Mouse (Mus musculus) myocyte (in vitro differentiated cells): ENCODE measurements at regions not wholly inside any gene's neighbourhood (a gene's known extent, or its start where the extent isn't known, plus 50 kb on each side); places are given as distances from the start of the nearest gene placed in this dataset.

Experiments used
- H3K27me3 ChIP-seq: one replicate; pipeline ENCODE4 v1.6.1; 2011; ENCODE audit not compliant: control insufficient read depth, insufficient read depth, insufficient read length
- H3K36me3 ChIP-seq: one replicate; pipeline ENCODE4 v1.6.1; 2011; ENCODE audit not compliant: control insufficient read depth, insufficient read depth
- H3K4me2 ChIP-seq: one replicate; pipeline ENCODE4 v1.6.1; 2011; ENCODE audit warnings: low read depth, control low read depth
- H3K4me3 ChIP-seq: one replicate; pipeline ENCODE4 v1.5.1; 2011; ENCODE audit warnings: mild to moderate bottlenecking, control low read depth, moderate library complexity
- H3K79me2 ChIP-seq: one replicate; pipeline ENCODE4 v1.6.1; 2011; ENCODE audit not compliant: control insufficient read depth, insufficient read depth
- H3ac ChIP-seq: one replicate; pipeline ENCODE4 v1.6.1; 2011; ENCODE audit not compliant: control insufficient read depth, insufficient read length
- CEBPB ChIP-seq: IDR thresholded peaks from 2 replicates; pipeline ENCODE4 v1.6.1; 2011; ENCODE audit warnings: mild to moderate bottlenecking, moderate library complexity; ENCODE audit not compliant: poor library complexity, insufficient read depth, severe bottlenecking
- E2F4 ChIP-seq: IDR thresholded peaks from one replicate; pipeline ENCODE4 v1.6.1; 2011; ENCODE audit warnings: mild to moderate bottlenecking, control low read depth, moderate library complexity; ENCODE audit not compliant: insufficient read depth
- MAX ChIP-seq: IDR thresholded peaks from one replicate; pipeline ENCODE4 v1.6.1; 2011; ENCODE audit warnings: low read depth, mild to moderate bottlenecking, control low read depth
- MYOD1 ChIP-seq, 3 experiments: IDR thresholded peaks; one replicate each; pipeline ENCODE4 v1.6.1; 2011; ENCODE audit warnings: control low read depth in 2 of 3, low read depth in 2 of 3, mild to moderate bottlenecking in 2 of 3, moderate library complexity in 1 of 3; ENCODE audit not compliant: insufficient read length in 2 of 3, control insufficient read depth in 1 of 3
- MYOG ChIP-seq, 3 experiments: IDR thresholded peaks; one replicate each; pipeline ENCODE4 v1.6.1; 2011; ENCODE audit warnings: control low read depth in 2 of 3, low read depth in 2 of 3, mild to moderate bottlenecking in 2 of 3; ENCODE audit not compliant: insufficient read length in 2 of 3, control insufficient read depth in 1 of 3, insufficient read depth in 1 of 3
- POLR2A ChIP-seq: IDR thresholded peaks from one replicate; pipeline ENCODE4 v1.6.1; 2011; ENCODE audit warnings: low read depth, mild to moderate bottlenecking, control low read depth, moderate library complexity; ENCODE audit not compliant: insufficient read length
- POLR2AphosphoS2 ChIP-seq: IDR thresholded peaks from one replicate; pipeline ENCODE4 v1.6.1; 2011; ENCODE audit warnings: low read depth, control low read depth; ENCODE audit not compliant: insufficient read length
- REST ChIP-seq: IDR thresholded peaks from one replicate; pipeline ENCODE4 v1.6.1; 2011; ENCODE audit warnings: mild to moderate bottlenecking, control low read depth, moderate library complexity; ENCODE audit not compliant: insufficient read depth, insufficient read length
- SRF ChIP-seq: IDR thresholded peaks from one replicate; pipeline ENCODE4 v1.6.1; 2011; ENCODE audit warnings: low read depth; ENCODE audit not compliant: control insufficient read depth, insufficient read length
- TCF12 ChIP-seq: IDR thresholded peaks from one replicate; pipeline ENCODE4 v1.6.1; 2011; ENCODE audit warnings: mild to moderate bottlenecking, control low read depth; ENCODE audit not compliant: poor library complexity, insufficient read depth, severe bottlenecking
- TCF3 ChIP-seq: IDR thresholded peaks from one replicate; pipeline ENCODE4 v1.6.1; 2011; ENCODE audit warnings: low read depth, control low read depth; ENCODE audit not compliant: insufficient read length
- USF1 ChIP-seq: IDR thresholded peaks from one replicate; pipeline ENCODE4 v1.6.1; 2011; ENCODE audit warnings: low read depth, mild to moderate bottlenecking, control low read depth, moderate library complexity

DNA sequence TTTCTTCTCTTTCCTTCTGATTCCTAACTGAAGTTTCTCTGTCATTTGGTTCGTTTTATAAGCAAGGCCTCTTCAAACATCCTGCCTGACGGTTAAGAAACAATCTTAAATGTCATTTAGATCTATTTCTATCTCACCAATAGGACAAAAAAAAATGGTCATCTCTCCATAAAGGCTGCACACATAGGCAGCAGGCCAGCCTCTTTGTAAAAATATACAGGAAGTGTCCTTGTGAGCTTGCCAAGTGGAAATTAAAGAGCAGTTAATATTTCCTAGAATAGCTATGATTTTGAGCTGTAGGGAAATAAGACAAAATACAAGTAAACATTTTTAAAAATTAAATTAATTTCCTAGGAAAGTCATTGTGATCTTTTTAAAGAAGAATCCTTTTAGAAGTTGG is 70.6 kb upstream of the Apob start:
- no peak for TF ChIP-seq POLR2AphosphoS2
- no peak for TF ChIP-seq USF1
- TF ChIP-seq MAX = no peak
- TF ChIP-seq TCF12 = no peak
- no peak for TF ChIP-seq MYOG (IDR thresholded peaks at IDR 0.05; ENCODE audit: control insufficient read depth in 1 of 3, insufficient read depth in 1 of 3, insufficient read length in 2 of 3, low read depth in 2 of 3)
- TF ChIP-seq SRF = no peak
- TF ChIP-seq MYOD1 (IDR thresholded peaks at IDR 0.05; ENCODE audit: control insufficient read depth in 1 of 3, insufficient read length in 2 of 3, low read depth in 2 of 3) = no peak
- TF ChIP-seq E2F4 = no peak
- no peak for TF ChIP-seq REST
- no peak for TF ChIP-seq CEBPB
- TF ChIP-seq POLR2A = no peak
- no peak for TF ChIP-seq TCF3
- Histone ChIP-seq H3K79me2 (no peaks in the 10 kb centered on the region), H3K4me2 (no peak overlapping the region), H3K27me3 (no peaks in the 10 kb centered on the region), H3K36me3 (no peaks in the 10 kb centered on the region), H3ac (no peak overlapping the region), H3K4me3 (no peak overlapping the region)

DNA sequence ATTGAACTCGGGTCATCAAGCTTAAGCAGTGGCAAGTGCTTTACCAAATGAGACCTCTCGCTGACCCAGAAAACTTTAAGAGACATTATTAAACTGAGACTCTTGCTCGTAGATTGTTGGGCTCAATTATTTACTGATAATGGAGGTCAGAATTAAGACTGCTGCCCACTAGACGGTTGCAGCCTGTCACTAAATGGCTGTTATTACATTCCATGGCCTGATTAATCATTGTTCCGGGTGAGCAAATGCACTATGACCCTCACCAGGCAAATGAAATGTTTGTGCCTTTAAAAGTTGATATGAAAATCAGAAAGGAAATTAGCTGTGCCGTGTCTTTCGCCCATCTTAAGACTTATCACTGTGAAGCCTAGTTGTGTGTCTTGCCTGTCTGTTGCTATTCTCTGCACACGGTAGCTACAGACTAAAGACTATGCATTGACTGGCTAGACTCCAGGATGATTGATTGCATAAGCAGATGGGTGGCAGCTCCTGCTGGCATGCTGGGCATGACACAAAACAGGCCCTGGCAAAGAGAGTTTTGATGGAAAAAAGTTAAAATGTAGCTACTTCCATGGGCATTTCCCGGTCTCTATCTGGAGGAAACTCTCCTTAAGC is 67.6 kb upstream of the Apob start:
- H3ac ChIP-seq = no peak overlapping the region
- no peak for TF ChIP-seq POLR2A
- TF ChIP-seq TCF12 = no peak
- TF ChIP-seq TCF3 = no peak
- no peak for TF ChIP-seq MYOG (IDR thresholded peaks at IDR 0.05; ENCODE audit: control insufficient read depth in 1 of 3, insufficient read depth in 1 of 3, insufficient read length in 2 of 3, low read depth in 2 of 3)
- TF ChIP-seq SRF = no peak
- TF ChIP-seq MAX = no peak
- TF ChIP-seq MYOD1 (IDR thresholded peaks at IDR 0.05; ENCODE audit: control insufficient read depth in 1 of 3, insufficient read length in 2 of 3, low read depth in 2 of 3) = no peak
- no peak for TF ChIP-seq REST
- no peak for TF ChIP-seq USF1
- no peak for TF ChIP-seq E2F4
- no peak for TF ChIP-seq POLR2AphosphoS2
- TF ChIP-seq CEBPB = no peak
- no peaks in the 10 kb centered on the region for H3K36me3 ChIP-seq

DNA sequence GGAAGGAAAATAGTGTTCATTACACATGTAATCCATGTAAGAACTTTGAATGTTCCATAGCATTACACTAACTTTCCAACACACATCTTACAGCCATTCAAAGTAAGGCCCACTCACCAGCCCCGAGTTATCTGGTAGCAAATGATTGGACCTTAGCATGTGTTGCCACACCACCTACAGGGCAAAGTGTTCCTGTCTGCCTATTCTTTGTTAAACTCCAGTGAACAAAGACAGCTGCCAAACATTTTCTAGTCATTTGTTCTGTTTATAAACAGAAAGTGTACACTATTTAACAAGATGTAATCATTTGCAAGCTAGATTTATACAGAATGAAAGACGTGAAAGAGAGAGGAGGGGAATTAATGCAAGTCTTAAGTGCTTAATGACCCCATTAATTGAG is 66.9 kb upstream of the Apob start:
- no peaks in the 10 kb centered on the region for H3K36me3 ChIP-seq
- no peaks in the 10 kb centered on the region for H3K27me3 ChIP-seq
- no peak overlapping the region for H3ac ChIP-seq
- no peaks in the 10 kb centered on the region for H3K79me2 ChIP-seq
- H3K4me2 ChIP-seq = no peak overlapping the region
- no peak overlapping the region for H3K4me3 ChIP-seq
- TF ChIP-seq USF1 (no peak), MAX (no peak), TCF12 (no peak), POLR2A (no peak), CEBPB (no peak), TCF3 (no peak), MYOD1 (IDR thresholded peaks at IDR 0.05; ENCODE audit: control insufficient read depth in 1 of 3, insufficient read length in 2 of 3, low read depth in 2 of 3) (no peak), MYOG (IDR thresholded peaks at IDR 0.05; ENCODE audit: control insufficient read depth in 1 of 3, insufficient read depth in 1 of 3, insufficient read length in 2 of 3, low read depth in 2 of 3) (no peak), POLR2AphosphoS2 (no peak)

More for the DNA sequence above, 67.6 kb upstream of the Apob start:
- Histone ChIP-seq H3K27me3 (no peaks in the 10 kb centered on the region), H3K4me2 (no peak overlapping the region), H3K79me2 (no peaks in the 10 kb centered on the region), H3K4me3 (no peak overlapping the region)

DNA sequence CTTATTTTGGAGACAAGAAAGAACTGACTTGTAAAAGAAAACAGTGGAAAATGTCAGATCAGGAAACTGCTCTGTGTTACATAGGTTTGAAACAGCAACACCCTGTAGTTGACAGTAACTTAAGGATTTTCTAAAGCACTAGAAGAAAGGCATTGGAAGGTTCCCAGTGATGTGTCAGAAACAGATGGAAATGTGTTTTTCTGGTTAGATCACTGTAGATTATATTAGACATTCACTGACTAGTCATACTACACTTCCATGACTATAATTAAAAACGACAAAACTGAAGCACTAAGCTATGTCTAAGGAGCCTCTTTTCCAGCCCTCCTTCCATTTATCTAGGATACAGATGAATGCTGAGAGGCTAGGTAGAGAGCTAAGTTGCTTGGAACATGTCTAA is 59.1 kb upstream of the Apob start:
- no peaks in the 10 kb centered on the region for H3K36me3 ChIP-seq
- no peak overlapping the region for H3ac ChIP-seq
- no peaks in the 10 kb centered on the region for H3K79me2 ChIP-seq
- no peaks in the 10 kb centered on the region for H3K27me3 ChIP-seq
- H3K4me2 ChIP-seq = peak overlapping the region; percentile 52
- no peak for TF ChIP-seq POLR2AphosphoS2
- no peak for TF ChIP-seq USF1
- no peak for TF ChIP-seq E2F4
- TF ChIP-seq MYOD1 (IDR thresholded peaks at IDR 0.05; ENCODE audit: control insufficient read depth in 1 of 3, insufficient read length in 2 of 3, low read depth in 2 of 3) = no peak
- no peak for TF ChIP-seq POLR2A
- no peak for TF ChIP-seq MYOG (IDR thresholded peaks at IDR 0.05; ENCODE audit: control insufficient read depth in 1 of 3, insufficient read depth in 1 of 3, insufficient read length in 2 of 3, low read depth in 2 of 3)
- TF ChIP-seq TCF12 = no peak
- no peak for TF ChIP-seq TCF3
- TF ChIP-seq REST = no peak
- no peak for TF ChIP-seq SRF
- TF ChIP-seq CEBPB = no peak
- no peak for TF ChIP-seq MAX
- no peak overlapping the region for H3K4me3 ChIP-seq
